ENCODE assay signal across 18 mouse cellular contexts in genomic region chr1:157220466-157220865, GRCm38 (mm10).
"Had no signal": no experiment of that assay in that cellular context is flagged by ENCODE, and none has a peak within 500 bp of the region (broad histone marks: within the 10 kb centered on the region; RNA-seq: fewer than 3 reads in every experiment).

No protein-coding gene starts in this region.

- H3K36me3 ChIP-seq: limb, embryonic 10.5 days; limb, embryonic 13.5 days; liver, embryonic 15.5 days had no signal

- H3K27me3 ChIP-seq: limb, embryonic 13.5 days; liver, embryonic 15.5 days had no signal

- ATAC-seq: intestine, postnatal 0 days had no signal

- H3K4me1 ChIP-seq: limb, embryonic 10.5 days; limb, embryonic 13.5 days; liver, embryonic 15.5 days had no signal

- H3K27ac ChIP-seq: kidney, postnatal 0 days; layer of hippocampus, adult 2 months; limb, embryonic 10.5 days; limb, embryonic 13.5 days; liver, embryonic 15.5 days had no signal

- H3K4me2 ChIP-seq: limb, embryonic 13.5 days; liver, embryonic 15.5 days; midbrain, embryonic 11.5 days had no signal

- H3K9ac ChIP-seq: limb, embryonic 13.5 days; liver, embryonic 15.5 days had no signal

- DNase-seq: kidney, adult 2 months; kidney, postnatal 25 days; layer of hippocampus, adult 9-11 months; lung, adult 2 months; lung, postnatal 14 days; lung, postnatal 4 days; midbrain, embryonic 14.5 days; spleen, adult 18-20 months; thymus, adult 2 months; thymus, postnatal 14 days; thymus, postnatal 4 days had no signal

- H3K9me3 ChIP-seq: limb, embryonic 10.5 days; limb, embryonic 13.5 days; liver, embryonic 15.5 days had no signal

- H3K4me3 ChIP-seq: layer of hippocampus, adult 2 months; limb, embryonic 10.5 days; limb, embryonic 13.5 days; liver, embryonic 15.5 days had no signal
